Mouse (Mus musculus) C2C12 (cell line): ENCODE data around the gene Tspan4. TPM values are rescaled to one million over a fixed set of nuclear protein-coding genes. Genes with fewer than 3 reads are reported as not detected.
A peak's percentile ranks its signal among the peaks of the same experiment; 100 is the strongest.

Source experiments
- H3K27me3 ChIP-seq: one replicate; pipeline ENCODE4 v1.6.1; 2011; ENCODE audit not compliant: control insufficient read depth, insufficient read depth, insufficient read length
- H3K36me3 ChIP-seq: one replicate; pipeline ENCODE4 v1.6.1; 2011; ENCODE audit not compliant: control insufficient read depth, insufficient read depth
- H3K4me3 ChIP-seq: one replicate; pipeline ENCODE4 v1.5.1; 2011; ENCODE audit warnings: mild to moderate bottlenecking, control low read depth; ENCODE audit not compliant: poor library complexity, insufficient read depth, severe bottlenecking
- H3K79me2 ChIP-seq: one replicate; pipeline ENCODE4 v1.6.1; 2011; ENCODE audit not compliant: control insufficient read depth, insufficient read depth
- H3K79me3 ChIP-seq: one replicate; pipeline ENCODE4 v1.6.1; 2011; ENCODE audit warnings: low read depth, control low read depth
- H3ac ChIP-seq: one replicate; pipeline ENCODE3; 2011; ENCODE audit warnings: low read depth; ENCODE audit not compliant: control insufficient read depth, insufficient read length
- CEBPB ChIP-seq: IDR thresholded peaks from one replicate; pipeline ENCODE4 v1.6.1; 2011; ENCODE audit warnings: low read depth, mild to moderate bottlenecking, control low read depth, moderate library complexity
- CTCF ChIP-seq: IDR thresholded peaks from one replicate; pipeline ENCODE4 v1.5.1; 2011; ENCODE audit not compliant: control insufficient read depth, insufficient read depth, insufficient read length
- FOSL1 ChIP-seq: IDR thresholded peaks from one replicate; pipeline ENCODE4 v1.8.0; 2011; ENCODE audit warnings: mild to moderate bottlenecking, low read length; ENCODE audit not compliant: poor library complexity, insufficient read depth, severe bottlenecking
- MAX ChIP-seq: IDR thresholded peaks from one replicate; pipeline ENCODE4 v1.6.1; 2011; ENCODE audit warnings: mild to moderate bottlenecking, control low read depth
- MYOD1 ChIP-seq: IDR thresholded peaks from one replicate; pipeline ENCODE4 v1.6.1; 2011; ENCODE audit warnings: low read depth; ENCODE audit not compliant: control insufficient read depth, insufficient read length
- MYOG ChIP-seq: IDR thresholded peaks from one replicate; pipeline ENCODE4 v1.6.1; 2011; ENCODE audit not compliant: control insufficient read depth, insufficient read length; ENCODE audit errors: extremely low read depth
- USF1 ChIP-seq: IDR thresholded peaks from one replicate; pipeline ENCODE4 v1.6.1; 2011; ENCODE audit warnings: low read depth, mild to moderate bottlenecking, control low read depth, moderate library complexity
- polyA plus RNA-seq: library from polyadenylated mRNA; unstranded; fragments of >200 nt; fragmentation: generic; extraction: Trizol; gene quantifications from one replicate; pipeline ENCODE4 v1.2.1, GENCODE M21; 2012; ENCODE audit warnings: missing spikeins

Tspan4 gene
- polyA plus RNA-seq, 1 experiment: 278 TPM

GRCm38 (mm10) chr7:141469901-141470636 lies 5.0 kb upstream of the Tspan4 start:
- Histone ChIP-seq H3K27me3 (no peaks in the 10 kb centered on the region), H3K79me2 (peaks cover 81% of the 10 kb centered on the region), H3ac (no peak overlapping the region), H3K36me3 (peaks cover 33% of the 10 kb centered on the region), H3K79me3 (peaks cover 41% of the 10 kb centered on the region), H3K4me3 (peak overlapping the region; percentile 31)
- no peak for TF ChIP-seq MYOG
- TF ChIP-seq CTCF: no peak
- TF ChIP-seq FOSL1: no peak
- no peak for TF ChIP-seq MAX
- no peak for TF ChIP-seq CEBPB

GRCm38 (mm10) chr7:141470637-141470944 lies 4.4 kb upstream of the Tspan4 start:
- Histone ChIP-seq H3K79me3 (peaks cover 41% of the 10 kb centered on the region), H3K36me3 (peaks cover 33% of the 10 kb centered on the region), H3K79me2 (peaks cover 86% of the 10 kb centered on the region), H3K4me3 (no peak overlapping the region), H3ac (no peak overlapping the region), H3K27me3 (no peaks in the 10 kb centered on the region)
- TF ChIP-seq MYOG: no peak
- TF ChIP-seq USF1: no peak
- TF ChIP-seq CEBPB: no peak
- TF ChIP-seq MYOD1: no peak

GRCm38 (mm10) chr7:141471236-141471635 lies 3.8 kb upstream of the Tspan4 start:
- peaks cover 33% of the 10 kb centered on the region for H3K36me3 ChIP-seq
- H3K79me2 ChIP-seq: peaks cover 93% of the 10 kb centered on the region
- no peak overlapping the region for H3ac ChIP-seq
- peaks cover 44% of the 10 kb centered on the region for H3K79me3 ChIP-seq
- H3K4me3 ChIP-seq: no peak overlapping the region
- H3K27me3 ChIP-seq: no peaks in the 10 kb centered on the region
- no peak for TF ChIP-seq CTCF
- no peak for TF ChIP-seq MYOG
- TF ChIP-seq FOSL1: no peak
- no peak for TF ChIP-seq USF1
- TF ChIP-seq MYOD1: no peak
- TF ChIP-seq CEBPB: no peak

GRCm38 (mm10) chr7:141472226-141472625 lies 2.8 kb upstream of the Tspan4 start:
- Histone ChIP-seq H3ac (no peak overlapping the region), H3K79me3 (peaks cover 48% of the 10 kb centered on the region), H3K79me2 (peaks cover 92% of the 10 kb centered on the region), H3K27me3 (no peaks in the 10 kb centered on the region), H3K4me3 (no peak overlapping the region), H3K36me3 (peaks cover 33% of the 10 kb centered on the region)
- TF ChIP-seq CEBPB: no peak
- TF ChIP-seq USF1: no peak
- no peak for TF ChIP-seq MYOG
- no peak for TF ChIP-seq FOSL1
- no peak for TF ChIP-seq CTCF
- no peak for TF ChIP-seq MAX
- no peak for TF ChIP-seq MYOD1

- H3K79me2 ChIP-seq: peaks cover 92% of the 10 kb centered on the region
- TF ChIP-seq MYOG: no peak
- TF ChIP-seq CEBPB: no peak
- no peaks in the 10 kb centered on the region for H3K27me3 ChIP-seq
- H3K36me3 ChIP-seq: peaks cover 33% of the 10 kb centered on the region
- H3ac ChIP-seq: no peak overlapping the region
- peaks cover 52% of the 10 kb centered on the region for H3K79me3 ChIP-seq
- H3K4me3 ChIP-seq: no peak overlapping the region
Observed at GRCm38 (mm10) chr7:141472763-141473162, 2.3 kb upstream of the Tspan4 start.

GRCm38 (mm10) chr7:141474160-141474559 lies 880 bp upstream of the Tspan4 start:
- Histone ChIP-seq H3K79me2 (peaks cover 94% of the 10 kb centered on the region), H3K4me3 (peak overlapping the region; percentile 76), H3K79me3 (peaks cover 58% of the 10 kb centered on the region), H3K27me3 (no peaks in the 10 kb centered on the region), H3K36me3 (peaks cover 33% of the 10 kb centered on the region), H3ac (peak overlapping the region; percentile 87)
- TF ChIP-seq CTCF (no peak), FOSL1 (no peak), USF1 (no peak), CEBPB (no peak), MYOG (no peak), MAX (no peak), MYOD1 (no peak)
